Mouse (Mus musculus): ENCODE data around the gene Gpr155.

DNA sequence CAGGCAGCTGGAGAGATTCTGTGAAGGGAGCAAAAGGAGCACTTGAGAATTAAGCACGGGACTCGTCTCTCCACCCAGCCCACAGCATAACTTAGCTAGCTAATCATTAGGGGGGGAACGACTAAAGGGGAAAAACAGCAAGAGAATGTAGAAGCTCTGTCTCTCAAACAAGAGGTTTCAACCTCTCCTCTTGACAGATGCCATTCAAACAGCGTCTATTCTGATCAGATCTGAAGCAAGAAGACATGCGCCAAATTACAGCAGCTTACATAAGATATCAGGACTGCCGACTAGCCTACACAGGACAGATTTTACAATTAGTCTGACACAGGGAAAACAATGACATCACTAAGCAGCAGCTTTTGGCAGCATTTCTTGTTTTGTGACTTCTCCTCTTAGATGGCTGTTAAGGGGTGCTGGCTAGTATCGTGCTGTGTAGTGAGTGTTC, 34.4 kb downstream of the Gpr155 start:
- TF ChIP-seq CTCF (IDR thresholded peaks at IDR 0.05; ENCODE audit: extremely low read depth, insufficient read depth, insufficient read length, insufficient replicate concordance): no peak
- TF ChIP-seq POLR2A (IDR thresholded peaks at IDR 0.05; ENCODE audit: low read depth, low read length): no peak

All from spleen, adult 2 months (tissue).